Mouse (Mus musculus) lung, postnatal 0 days (tissue): ENCODE measurements around the gene Igbp1b. TPM values are rescaled to one million over a fixed set of nuclear protein-coding genes. Genes with fewer than 3 reads are reported as not detected.

Source experiments
- ATAC-seq: fragments of 200-750 bp; cut with Nextera tagmentation; 2 replicates; pipeline ENCODE4 v1.8.0; 2017; ENCODE audit warnings: moderate library complexity
- DNase-seq: peaks from one replicate; pipeline ENCODE4 v3.0.0-alpha.2; 2016; ENCODE audit warnings: low spot score
- H3K27ac ChIP-seq: fragments of 300-500 bp; sonication (generic); 2 replicates; pipeline ENCODE4 v1.5.1; 2014; ENCODE audit warnings: antibody characterized with exemption, mild to moderate bottlenecking, low read length, mixed read lengths
- H3K27me3 ChIP-seq: fragments of 300-500 bp; sonication (generic); replicated peaks from 2 replicates; pipeline ENCODE4 v1.6.1; 2014; ENCODE audit warnings: low read length, mixed read lengths; ENCODE audit not compliant: insufficient read depth
- H3K36me3 ChIP-seq: fragments of 300-500 bp; sonication (generic); 2 replicates; pipeline ENCODE4 v1.6.1; 2014; ENCODE audit warnings: low read length, mixed read lengths; ENCODE audit not compliant: insufficient read depth
- H3K4me1 ChIP-seq: fragments of 300-500 bp; sonication (generic); 2 replicates; pipeline ENCODE4 v1.6.1; 2014; ENCODE audit warnings: antibody characterized with exemption, low read depth, low read length, mixed read lengths; ENCODE audit not compliant: insufficient read depth
- H3K4me2 ChIP-seq: fragments of 300-500 bp; sonication (generic); replicated peaks from 2 replicates; pipeline ENCODE4 v1.6.1; 2014; ENCODE audit warnings: low read depth, mild to moderate bottlenecking, low read length, moderate library complexity, mixed read lengths
- H3K4me3 ChIP-seq: fragments of 300-500 bp; sonication (generic); 2 replicates; pipeline ENCODE4 v1.5.1; 2014; ENCODE audit warnings: low read depth, low read length
- H3K9ac ChIP-seq: fragments of 300-500 bp; sonication (generic); replicated peaks from 2 replicates; pipeline ENCODE4 v1.6.1; 2014; ENCODE audit warnings: low read depth, mild to moderate bottlenecking
- H3K9me3 ChIP-seq: fragments of 300-500 bp; sonication (generic); 2 replicates; pipeline ENCODE4 v1.6.1; 2016; ENCODE audit warnings: low read length, mixed read lengths
- CTCF ChIP-seq: IDR thresholded peaks from 2 replicates; pipeline ENCODE4 v1.5.1; 2016; ENCODE audit warnings: antibody characterized with exemption, mild to moderate bottlenecking
- EP300 ChIP-seq: IDR thresholded peaks from 2 replicates; pipeline ENCODE4 v1.6.1; 2016; ENCODE audit warnings: antibody characterized with exemption, mild to moderate bottlenecking, control low read depth
- WGBS: fragments of 180-500 bp; shearing (Covaris S2); extraction: QIAGEN DNeasy Blood & Tissue Kit; methylation state at CpG from one replicate; pipeline ENCODE4 v1.1.7; 2014; 5-methylcytosine and 5-hydroxymethylcytosine counted together
- polyA plus RNA-seq: library from polyadenylated mRNA; unstranded; fragments of >200 nt; fragmentation: Nextera tagmentation; extraction: Ambion mirVana; gene quantifications from 2 replicates; pipeline ENCODE4 v1.2.1, GENCODE M21; 2015

The Igbp1b gene
- polyA plus RNA-seq, result not detected in 2 replicates

GRCm38 (mm10) chr6:138658516-138658915 is at the start of gene Igbp1b:
Gene Igbp1b, minus strand, starts transcription at chr6:138658544.
- Histone ChIP-seq H3K9me3 (no peaks in the 10 kb centered on the region), H3K36me3 (no peaks in the 10 kb centered on the region), H3K4me1 (no peaks in the 10 kb centered on the region), H3K4me2 (no peak within 1 kb of the TSS), H3K9ac (no peak within 1 kb of the TSS), H3K27ac (no peak within 1 kb of the TSS), H3K4me3 (no peak within 1 kb of the TSS), H3K27me3 (no peaks in the 10 kb centered on the region)
- ATAC-seq, result no peak
- 80% methylated on average over 3 of the region's 3 CpGs for WGBS
- no peak for DNase-seq
- TF ChIP-seq EP300 (no peak), CTCF (no peak)

DNA sequence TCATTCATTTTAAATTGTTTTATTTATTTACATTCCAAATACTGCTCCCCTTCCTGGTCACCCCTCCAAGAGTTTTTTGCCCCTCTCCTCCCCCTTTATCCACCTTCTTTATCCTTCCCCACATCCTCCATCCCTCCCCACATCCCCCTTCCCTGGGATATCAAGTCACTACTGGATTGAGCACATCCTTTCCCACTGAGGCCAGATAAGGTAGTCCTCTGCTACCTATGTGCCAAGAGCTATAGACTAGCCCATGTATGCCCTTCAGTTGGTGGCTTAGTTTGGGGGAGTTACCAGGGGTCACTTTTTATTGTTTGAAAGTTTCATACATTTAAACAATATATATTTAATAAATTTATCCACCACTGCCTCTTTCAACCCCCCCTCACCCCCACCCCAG is 24.6 kb upstream of the Igbp1b start:
- no peaks in the 10 kb centered on the region for H3K9me3 ChIP-seq
- TF ChIP-seq CTCF (no peak), EP300 (no peak)
- no peak for DNase-seq

DNA sequence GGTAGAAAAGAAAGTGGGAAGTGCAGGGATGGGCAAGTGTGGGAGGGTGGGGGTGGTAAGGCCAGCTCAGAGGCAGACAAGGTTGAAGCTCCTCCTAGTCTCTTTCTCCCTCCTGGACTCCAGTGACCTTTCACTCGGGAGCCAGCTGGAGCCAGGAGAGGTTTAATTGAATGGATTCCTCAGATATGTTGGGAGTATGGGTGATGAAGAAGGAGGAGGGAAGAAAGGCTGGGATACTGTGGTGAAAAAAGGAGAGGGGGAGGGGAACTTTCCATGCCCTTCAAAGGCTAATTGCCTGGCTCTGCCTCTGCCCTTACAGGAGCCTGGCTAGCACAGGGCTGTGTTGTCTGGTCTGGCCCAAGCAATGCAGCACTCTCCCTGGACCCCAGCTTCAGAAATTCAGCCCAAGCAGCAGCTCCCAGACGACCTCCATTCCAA is 14.4 kb upstream of the Igbp1b start:
- Histone ChIP-seq H3K36me3 (no peaks in the 10 kb centered on the region), H3K4me1 (no peaks in the 10 kb centered on the region), H3K27me3 (no peaks in the 10 kb centered on the region), H3K9me3 (no peaks in the 10 kb centered on the region), H3K4me3 (no peak overlapping the region), H3K4me2 (no peak overlapping the region), H3K9ac (no peak overlapping the region), H3K27ac (no peak overlapping the region)
- no peak for ATAC-seq
- no peak for DNase-seq
- WGBS, result 7% methylated on average over 2 of the region's 2 CpGs
- no peak for TF ChIP-seq EP300
- TF ChIP-seq CTCF, result no peak

More for the DNA sequence above, 24.6 kb upstream of the Igbp1b start:
- Histone ChIP-seq H3K4me1 (no peaks in the 10 kb centered on the region), H3K36me3 (no peaks in the 10 kb centered on the region), H3K4me2 (no peak overlapping the region), H3K9ac (no peak overlapping the region), H3K27me3 (no peaks in the 10 kb centered on the region), H3K27ac (no peak overlapping the region), H3K4me3 (no peak overlapping the region)
- no peak for ATAC-seq

DNA sequence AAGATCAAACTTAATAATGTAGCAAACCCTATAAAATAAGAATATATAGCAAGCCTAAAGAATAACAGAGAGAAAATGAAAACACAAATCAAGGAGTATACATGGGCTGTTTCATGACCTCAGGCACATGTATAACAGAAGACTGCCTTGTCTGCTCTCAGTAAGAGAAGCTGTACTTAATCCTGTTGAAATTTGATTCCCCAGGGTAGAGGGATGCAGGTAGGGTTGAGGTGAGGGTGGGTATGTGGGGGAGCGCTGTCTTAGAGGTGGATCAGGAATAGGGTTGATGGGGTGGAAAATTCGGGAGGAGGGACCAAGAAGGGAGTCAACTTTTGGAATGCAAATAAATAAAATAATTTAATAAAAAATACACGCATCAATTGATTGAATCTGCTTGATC is 7.1 kb upstream of the Igbp1b start:
- Histone ChIP-seq H3K4me2 (no peak overlapping the region), H3K27ac (no peak overlapping the region), H3K36me3 (no peaks in the 10 kb centered on the region), H3K4me3 (no peak overlapping the region), H3K4me1 (no peaks in the 10 kb centered on the region), H3K27me3 (no peaks in the 10 kb centered on the region), H3K9ac (no peak overlapping the region), H3K9me3 (no peaks in the 10 kb centered on the region)
- TF ChIP-seq EP300, result no peak
- no peak for TF ChIP-seq CTCF
- DNase-seq (no peak), ATAC-seq (no peak)
- 69% methylated on average over 3 of the region's 3 CpGs for WGBS

- DNase-seq (no peak), ATAC-seq (no peak)
- H3K4me1 ChIP-seq, result no peaks in the 10 kb centered on the region
- H3K27me3 ChIP-seq, result no peaks in the 10 kb centered on the region
- no peak overlapping the region for H3K4me3 ChIP-seq
- no peaks in the 10 kb centered on the region for H3K36me3 ChIP-seq
- no peak overlapping the region for H3K9ac ChIP-seq
- no peak overlapping the region for H3K4me2 ChIP-seq
- no peak for TF ChIP-seq EP300
- TF ChIP-seq CTCF, result no peak
- H3K27ac ChIP-seq, result no peak overlapping the region
- no peaks in the 10 kb centered on the region for H3K9me3 ChIP-seq
- WGBS, result 91% methylated on average over 2 of the region's 2 CpGs
Measured at GRCm38 (mm10) chr6:138645604-138646003, 12.7 kb downstream of the Igbp1b start.

- Histone ChIP-seq H3K4me1 (no peaks in the 10 kb centered on the region), H3K27ac (no peak overlapping the region), H3K9me3 (no peaks in the 10 kb centered on the region), H3K4me3 (no peak overlapping the region), H3K9ac (no peak overlapping the region), H3K36me3 (no peaks in the 10 kb centered on the region), H3K4me2 (no peak overlapping the region), H3K27me3 (no peaks in the 10 kb centered on the region)
- DNase-seq, result no peak
- no peak for ATAC-seq
- no peak for TF ChIP-seq EP300
- no peak for TF ChIP-seq CTCF
- WGBS, result 32% methylated on average over 4 of the region's 4 CpGs
Measured at GRCm38 (mm10) chr6:138639351-138639750, 19.0 kb downstream of the Igbp1b start.

DNA sequence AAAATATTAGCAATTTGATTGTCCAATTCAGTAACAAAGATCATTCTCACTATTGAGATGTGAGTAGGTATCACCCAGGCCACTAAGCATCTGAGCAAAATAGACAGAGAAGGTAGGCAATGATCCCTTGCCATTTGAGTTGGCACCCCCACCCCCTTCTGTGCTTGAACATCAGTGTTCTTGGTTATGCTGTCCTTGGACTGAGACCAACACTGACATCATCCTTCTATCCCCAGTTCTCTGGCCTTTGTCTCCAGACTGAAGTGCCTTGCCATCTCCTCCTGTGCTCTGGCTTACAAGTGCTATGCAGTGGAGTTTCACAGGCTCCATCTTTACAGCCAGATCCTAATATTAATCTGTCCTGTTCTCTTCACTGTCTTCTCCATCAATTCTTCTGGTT is 37.6 kb downstream of the Igbp1b start:
- Histone ChIP-seq H3K27ac (no peak overlapping the region), H3K36me3 (no peaks in the 10 kb centered on the region), H3K9me3 (no peaks in the 10 kb centered on the region), H3K4me2 (no peak overlapping the region), H3K4me1 (no peaks in the 10 kb centered on the region), H3K9ac (no peak overlapping the region), H3K27me3 (no peaks in the 10 kb centered on the region), H3K4me3 (no peak overlapping the region)
- TF ChIP-seq EP300 (no peak), CTCF (no peak)
- DNase-seq, result no peak
- ATAC-seq, result no peak
